Mouse (Mus musculus): Measurements from ENCODE around the gene Pnkp.

- no peak for TF ChIP-seq CTCF (IDR thresholded peaks at IDR 0.05; ENCODE audit: low read depth)
- no peak for TF ChIP-seq EP300 (IDR thresholded peaks at IDR 0.05; ENCODE audit: low read depth)
Measured at GRCm38 (mm10) chr7:44895206-44895592, 38.3 kb downstream of the Pnkp start.

Measured in liver, embryonic 14.5 days (tissue).